Mouse (Mus musculus): ENCODE measurements around the gene Banf2.

The Banf2 gene

DNA sequence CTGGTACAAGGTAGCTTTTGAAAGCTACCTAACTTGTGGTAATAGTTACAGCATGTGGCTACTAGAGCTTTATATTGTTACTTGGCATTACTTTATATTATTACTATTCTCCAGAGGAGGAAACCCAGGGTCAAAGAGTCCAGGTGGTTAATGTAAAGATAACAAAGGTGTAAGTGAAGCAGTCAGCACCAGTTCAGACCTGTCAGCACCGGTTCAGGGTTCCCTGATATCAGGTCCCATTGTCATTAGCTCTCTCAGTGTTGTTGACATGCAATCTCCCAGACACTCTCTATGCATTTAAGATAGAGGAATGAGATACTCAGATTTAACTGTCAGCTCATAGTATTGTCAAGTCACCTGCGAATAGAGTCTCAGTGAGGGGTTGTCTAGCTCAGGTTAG lies 75.0 kb downstream of the Banf2 start:
- no peak for DNase-seq

DNA sequence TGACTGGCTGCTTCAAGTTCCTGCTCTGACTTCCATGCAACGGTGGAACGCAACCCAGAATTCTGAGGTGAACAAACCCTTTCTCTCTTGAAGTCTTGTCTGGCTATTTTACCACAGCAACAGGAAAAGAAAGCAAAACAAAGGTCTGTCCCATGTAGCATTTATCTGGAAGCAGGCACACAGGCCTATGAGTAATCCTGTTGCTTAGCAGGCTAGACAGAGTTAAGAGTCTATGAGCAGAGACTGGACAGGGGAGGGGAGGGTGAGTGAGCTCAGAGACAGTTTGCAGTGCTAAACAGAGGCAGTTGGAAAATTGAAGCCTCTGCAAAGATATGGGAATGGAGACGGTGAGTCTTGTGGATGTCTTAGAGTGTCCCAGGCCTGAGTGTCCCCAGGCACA lies 75.5 kb downstream of the Banf2 start:
- no peak for DNase-seq

DNA sequence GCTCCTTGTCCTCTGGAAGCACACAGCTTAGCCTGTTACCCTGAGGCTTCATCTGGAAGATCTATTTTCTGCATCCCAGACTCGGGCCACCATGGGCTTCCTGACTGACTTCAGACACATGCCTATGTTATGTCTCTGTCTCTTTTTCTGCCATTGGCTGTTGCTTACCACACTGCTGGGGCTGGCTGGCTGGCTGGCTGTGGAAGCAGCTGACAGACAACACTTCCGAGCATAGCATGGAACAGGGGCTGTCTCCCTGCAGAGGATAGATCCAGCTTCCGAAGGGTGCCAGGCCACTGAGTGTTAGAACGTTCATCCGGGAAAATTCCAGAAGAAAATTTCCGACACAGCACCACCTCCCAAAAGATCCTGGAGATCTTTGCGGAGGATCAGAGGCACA lies 79.1 kb downstream of the Banf2 start:
- DNase-seq, result no peak

DNA sequence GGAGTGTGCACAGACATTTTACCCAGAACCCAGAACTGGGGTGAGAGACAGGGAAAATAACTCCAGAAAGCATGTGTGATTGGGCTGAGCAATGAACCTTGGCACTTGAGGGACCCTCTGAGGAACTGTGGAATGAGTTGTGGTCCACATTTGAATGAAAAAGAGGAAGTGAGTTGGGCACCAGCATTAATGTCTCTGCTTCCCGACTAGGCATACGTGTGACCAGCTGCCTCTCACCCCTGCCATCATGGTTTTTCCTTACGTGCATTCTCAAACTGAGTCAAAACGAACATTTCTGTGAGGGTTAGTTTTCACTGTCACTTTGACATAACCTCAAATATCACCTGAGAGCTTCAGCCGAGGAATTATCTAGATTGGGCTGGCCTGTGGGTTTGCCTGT lies 79.8 kb downstream of the Banf2 start:
- DNase-seq, result no peak

DNA sequence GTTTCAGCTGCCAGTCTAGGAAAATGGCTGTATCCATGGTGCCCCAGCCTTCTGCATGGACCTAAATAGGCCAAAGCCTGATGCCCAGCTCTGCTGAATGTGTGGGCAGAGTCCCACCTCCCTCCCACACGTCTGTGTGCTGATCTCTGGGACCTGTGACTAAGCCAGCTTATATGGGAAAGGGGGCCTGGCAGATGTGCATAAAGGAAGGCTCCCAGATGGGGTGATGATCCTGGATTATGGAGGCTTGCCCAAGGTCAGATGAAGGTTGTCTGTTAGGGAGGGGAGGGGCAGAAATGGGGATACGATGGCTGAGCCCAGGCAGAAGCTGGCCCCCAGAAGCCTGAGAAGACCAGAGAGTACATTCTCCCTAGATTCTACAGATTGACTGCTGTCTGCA lies 85.2 kb downstream of the Banf2 start:
- peak; percentile 59 for DNase-seq

DNA sequence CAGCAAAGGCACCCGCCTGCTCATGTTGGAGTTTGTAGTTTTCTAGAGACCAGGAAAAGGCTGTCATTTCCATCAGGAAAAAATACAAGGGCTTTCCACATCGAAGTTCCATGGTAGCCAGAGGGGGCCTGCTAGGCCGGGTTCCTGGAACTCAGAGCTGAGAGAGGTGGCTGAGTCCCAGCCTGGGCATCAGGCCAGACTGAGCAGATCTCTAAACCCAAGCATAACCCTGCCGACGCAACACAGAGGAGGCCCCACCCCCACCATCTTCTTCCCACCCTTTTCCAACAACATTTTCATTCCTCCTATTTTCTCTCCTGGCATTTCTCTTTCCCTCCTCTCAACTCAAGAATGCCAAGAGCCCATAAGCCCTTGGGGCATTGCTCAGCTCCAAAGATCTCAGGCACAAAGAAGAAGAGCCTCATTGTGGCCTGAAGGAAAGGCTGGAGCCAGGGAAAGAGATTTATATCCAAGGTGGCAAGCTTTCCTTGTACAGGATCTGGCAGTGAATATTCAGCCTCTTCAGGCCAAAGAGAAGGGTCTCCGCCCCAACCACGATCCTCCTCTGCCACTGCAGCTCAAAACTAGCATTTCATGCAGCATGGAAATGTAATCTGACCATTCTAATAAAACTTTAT lies 87.4 kb downstream of the Banf2 start:
- no peak for DNase-seq

DNA sequence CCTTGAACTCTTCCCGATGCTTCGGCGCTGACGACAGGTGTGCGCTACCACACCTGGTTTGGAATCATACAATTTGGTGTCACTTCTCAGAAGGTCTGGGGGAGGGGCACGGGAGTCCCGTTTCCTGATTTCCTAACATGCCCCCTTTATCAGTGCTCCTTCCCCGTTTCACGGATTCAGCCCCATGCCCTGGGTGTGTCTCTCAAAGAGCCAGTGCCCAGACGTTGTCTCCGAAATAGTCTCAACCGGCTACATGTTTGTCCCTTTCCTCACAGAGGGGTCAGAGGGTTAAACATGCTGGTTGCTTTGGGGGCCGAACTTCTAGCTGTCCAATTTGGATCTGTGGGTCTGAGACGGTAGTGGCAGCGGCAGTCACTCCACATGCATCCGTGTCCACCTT lies 89.2 kb downstream of the Banf2 start:
- DNase-seq, result no peak

Data from retina, postnatal 1 day (tissue).